Mouse (Mus musculus) kidney, adult 2 months (tissue): Measurements from ENCODE around the gene Nxpe4. TPM values are rescaled to one million over a fixed set of nuclear protein-coding genes. Genes with fewer than 3 reads are reported as not detected.

Source experiments
- DNase-seq: peaks from one replicate; pipeline ENCODE4 v3.0.0; 2021
- H3K27ac ChIP-seq: fragments of 200-500 bp; 2 replicates; pipeline ENCODE4 v1.5.1; 2012; ENCODE audit warnings: low read depth, low read length, control low read depth, inconsistent platforms; ENCODE audit not compliant: insufficient read depth
- H3K27me3 ChIP-seq: fragments of 200-500 bp; replicated peaks from 2 replicates; pipeline ENCODE4 v1.6.1; 2012; ENCODE audit warnings: mild to moderate bottlenecking, moderate library complexity, low read length, inconsistent platforms; ENCODE audit not compliant: control insufficient read depth, insufficient read depth
- H3K36me3 ChIP-seq: fragments of 200-500 bp; 2 replicates; pipeline ENCODE4 v1.6.1; 2012; ENCODE audit warnings: mild to moderate bottlenecking, moderate library complexity, low read length, inconsistent platforms; ENCODE audit not compliant: control insufficient read depth, insufficient read depth
- H3K4me1 ChIP-seq: fragments of 200-500 bp; 2 replicates; pipeline ENCODE4 v1.6.1; 2011; ENCODE audit warnings: low read length; ENCODE audit not compliant: control insufficient read depth, insufficient read depth
- H3K4me3 ChIP-seq: fragments of 200-500 bp; 2 replicates; pipeline ENCODE4 v1.5.1; 2011; ENCODE audit warnings: mild to moderate bottlenecking, low read depth, low read length, control low read depth; ENCODE audit not compliant: insufficient read depth
- CTCF ChIP-seq: fragments of 200-500 bp; conservative IDR thresholded peaks from 2 replicates; pipeline ENCODE4 v1.5.1; 2011; ENCODE audit warnings: low read depth, mild to moderate bottlenecking, control low read depth, low read length, moderate library complexity, mixed read lengths; ENCODE audit not compliant: insufficient read depth, insufficient read length
- POLR2A ChIP-seq: fragments of 200-500 bp; IDR thresholded peaks from one replicate; pipeline ENCODE4 v1.6.1; 2011; ENCODE audit warnings: low read depth, low read length, control low read depth
- WGBS: fragments of 180-500 bp; shearing (Covaris S2); methylation state at CpG from one replicate; pipeline ENCODE4 v1.1.7; 2018; 5-methylcytosine and 5-hydroxymethylcytosine counted together
- polyA plus RNA-seq: library from polyadenylated mRNA; depleted of rRNA; stranded (reverse); fragments of >200 nt; gene quantifications from 2 replicates; pipeline ENCODE4 v1.2.3, GENCODE M21; 2012

Gene Nxpe4
- polyA plus RNA-seq, 1 experiment: 0.95 TPM

GRCm38 (mm10) chr9:48240431-48240830 lies 78.6 kb downstream of the Nxpe4 start:
- H3K27me3 ChIP-seq: no peaks in the 10 kb centered on the region
- 70% methylated on average over 5 of the region's 5 CpGs for WGBS
- H3K4me1 ChIP-seq: no peaks in the 10 kb centered on the region
- TF ChIP-seq CTCF: no peak
- TF ChIP-seq POLR2A: no peak
- no peaks in the 10 kb centered on the region for H3K36me3 ChIP-seq
- DNase-seq: no peak
- no peak overlapping the region for H3K4me3 ChIP-seq
- no peak overlapping the region for H3K27ac ChIP-seq

DNA sequence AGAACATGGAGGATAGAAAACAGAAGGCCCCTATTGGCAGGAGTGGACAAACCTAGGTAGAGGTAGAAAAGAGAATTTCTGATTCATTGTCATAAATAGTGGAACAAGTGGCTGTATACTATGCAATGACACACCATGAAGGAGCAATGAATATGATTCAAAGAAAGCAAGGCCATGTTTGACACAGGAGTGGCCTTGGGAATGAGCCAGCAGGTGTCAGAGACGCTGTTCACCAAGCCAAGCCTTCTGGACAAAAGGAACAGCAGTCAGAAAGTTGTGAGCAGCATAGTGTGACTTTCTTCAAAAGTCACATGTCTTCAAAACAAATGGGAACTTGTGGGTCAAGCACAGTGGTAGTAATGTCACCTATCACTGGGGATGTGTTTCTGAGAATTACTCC lies 80.0 kb downstream of the Nxpe4 start:
- Histone ChIP-seq H3K27ac (no peak overlapping the region), H3K4me1 (no peaks in the 10 kb centered on the region), H3K4me3 (no peak overlapping the region), H3K36me3 (no peaks in the 10 kb centered on the region), H3K27me3 (no peaks in the 10 kb centered on the region)
- TF ChIP-seq CTCF: no peak
- no peak for TF ChIP-seq POLR2A
- 82% methylated on average over 1 of the region's 1 CpGs for WGBS
- no peak for DNase-seq

- no peak overlapping the region for H3K4me3 ChIP-seq
- DNase-seq: no peak
- no peaks in the 10 kb centered on the region for H3K4me1 ChIP-seq
- WGBS: 95% methylated on average over 2 of the region's 2 CpGs
- no peak overlapping the region for H3K27ac ChIP-seq
- TF ChIP-seq CTCF (no peak), POLR2A (no peak)
- no peaks in the 10 kb centered on the region for H3K27me3 ChIP-seq
- H3K36me3 ChIP-seq: no peaks in the 10 kb centered on the region
Measured at GRCm38 (mm10) chr9:48242756-48243155, 80.9 kb downstream of the Nxpe4 start.

- Histone ChIP-seq H3K4me1 (no peaks in the 10 kb centered on the region), H3K4me3 (no peak overlapping the region), H3K27me3 (no peaks in the 10 kb centered on the region), H3K27ac (no peak overlapping the region), H3K36me3 (no peaks in the 10 kb centered on the region)
- WGBS: 77% methylated on average over 3 of the region's 3 CpGs
- TF ChIP-seq POLR2A (no peak), CTCF (no peak)
- DNase-seq: no peak
Measured at GRCm38 (mm10) chr9:48244175-48244574, 82.4 kb downstream of the Nxpe4 start.

- Histone ChIP-seq H3K27me3 (no peaks in the 10 kb centered on the region), H3K36me3 (no peaks in the 10 kb centered on the region), H3K27ac (no peak overlapping the region), H3K4me3 (no peak overlapping the region), H3K4me1 (no peaks in the 10 kb centered on the region)
- TF ChIP-seq POLR2A (no peak), CTCF (no peak)
- WGBS: 64% methylated on average over 1 of the region's 1 CpGs
- DNase-seq: no peak
Measured at GRCm38 (mm10) chr9:48245525-48245924, 83.7 kb downstream of the Nxpe4 start.

DNA sequence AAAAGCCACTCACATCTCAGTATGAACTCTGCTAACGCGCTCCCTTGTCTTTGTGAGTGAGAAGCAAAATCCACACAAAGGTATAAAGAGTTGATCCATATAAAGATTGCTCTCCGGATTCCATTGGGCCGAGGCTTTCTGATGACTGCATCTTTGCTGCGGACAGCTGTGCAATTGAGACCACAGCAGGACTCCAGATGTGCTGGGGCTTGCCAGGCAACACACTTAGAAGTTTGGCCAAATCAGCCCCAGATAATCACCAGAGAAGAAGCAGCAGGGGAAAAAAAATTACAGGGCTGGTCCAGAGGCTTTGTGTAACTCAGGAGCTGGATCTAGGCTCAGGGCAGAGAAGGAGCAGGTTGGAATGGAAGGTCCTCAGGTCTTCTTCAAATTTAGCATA lies 85.5 kb downstream of the Nxpe4 start:
- no peaks in the 10 kb centered on the region for H3K36me3 ChIP-seq
- TF ChIP-seq POLR2A: no peak
- H3K27me3 ChIP-seq: no peaks in the 10 kb centered on the region
- DNase-seq: no peak
- H3K4me3 ChIP-seq: no peak overlapping the region
- 88% methylated on average over 5 of the region's 5 CpGs for WGBS
- no peak overlapping the region for H3K27ac ChIP-seq
- no peaks in the 10 kb centered on the region for H3K4me1 ChIP-seq

- no peaks in the 10 kb centered on the region for H3K4me1 ChIP-seq
- H3K27me3 ChIP-seq: no peaks in the 10 kb centered on the region
- no peak overlapping the region for H3K27ac ChIP-seq
- no peak overlapping the region for H3K4me3 ChIP-seq
- no peaks in the 10 kb centered on the region for H3K36me3 ChIP-seq
- no peak for TF ChIP-seq CTCF
- TF ChIP-seq POLR2A: no peak
- 15% methylated on average over 8 of the region's 8 CpGs for WGBS
- DNase-seq: no peak
Measured at GRCm38 (mm10) chr9:48252236-48252635, 90.4 kb downstream of the Nxpe4 start.

- Histone ChIP-seq H3K4me3 (no peak overlapping the region), H3K27ac (no peak overlapping the region), H3K4me1 (no peaks in the 10 kb centered on the region), H3K27me3 (no peaks in the 10 kb centered on the region), H3K36me3 (no peaks in the 10 kb centered on the region)
- TF ChIP-seq POLR2A (no peak), CTCF (no peak)
- no peak for DNase-seq
- 80% methylated on average over 9 of the region's 9 CpGs for WGBS
Measured at GRCm38 (mm10) chr9:48257001-48257400, 95.2 kb downstream of the Nxpe4 start.
